Mouse (Mus musculus) MEL (cell line): Measurements from ENCODE around the gene Axin1. TPM values are rescaled to one million over a fixed set of nuclear protein-coding genes. Genes with fewer than 3 reads are reported as not detected.

Source experiments
- DNase-seq: peaks from one replicate; pipeline ENCODE4 v3.0.0; 2011; ENCODE audit warnings: low read depth, low spot score
- H3K27ac ChIP-seq: 2 replicates; pipeline ENCODE4 v1.5.1; 2012; ENCODE audit warnings: low read depth, mild to moderate bottlenecking, control low read depth, low read length, moderate library complexity; ENCODE audit not compliant: control insufficient read depth
- H3K27me3 ChIP-seq, 2 experiments: fragments of 150-350 bp in 1 of 2; sonication (generic) in 1 of 2; 2 replicates each; pipeline ENCODE4 v1.6.1; 2012; ENCODE audit warnings: low read length in 2 of 2, mild to moderate bottlenecking in 2 of 2, improper control_type of control experiment in 1 of 2, moderate library complexity in 1 of 2; ENCODE audit not compliant: insufficient read depth in 2 of 2, control insufficient read depth in 1 of 2
- H3K36me3 ChIP-seq, 2 experiments: 2 replicates each; pipeline ENCODE4 v1.6.1; 2012 to 2014; ENCODE audit warnings: low read length in 2 of 2, improper control_type of control experiment in 1 of 2, inconsistent platforms in 1 of 2, mild to moderate bottlenecking in 1 of 2; ENCODE audit not compliant: insufficient read depth in 2 of 2, control insufficient read depth in 1 of 2
- H3K4me1 ChIP-seq, 2 experiments: fragments of 150-350 bp in 1 of 2; sonication (generic) in 1 of 2; 2 replicates each; pipeline ENCODE4 v1.6.1; 2012; ENCODE audit warnings: low read length in 2 of 2, improper control_type of control experiment in 1 of 2, mild to moderate bottlenecking in 1 of 2; ENCODE audit not compliant: insufficient read depth in 2 of 2, control insufficient read depth in 1 of 2
- H3K4me3 ChIP-seq, 2 experiments: fragments of 150-350 bp in 1 of 2; sonication (generic) in 1 of 2; 2 replicates each; pipeline ENCODE4 v1.5.1; 2012; ENCODE audit warnings: low read depth in 2 of 2, low read length in 2 of 2, mild to moderate bottlenecking in 2 of 2, moderate library complexity in 2 of 2, control low read depth in 1 of 2, improper control_type of control experiment in 1 of 2; ENCODE audit not compliant: control insufficient read depth in 1 of 2, insufficient read depth in 1 of 2
- H3K79me2 ChIP-seq: 2 replicates; pipeline ENCODE4 v1.6.1; 2012; ENCODE audit warnings: mild to moderate bottlenecking, low read length, moderate library complexity; ENCODE audit not compliant: control insufficient read depth, poor library complexity, insufficient read depth
- H3K9ac ChIP-seq: 2 replicates; pipeline ENCODE4 v1.6.1; 2012; ENCODE audit warnings: low read depth, mild to moderate bottlenecking, control low read depth, low read length, moderate library complexity; ENCODE audit not compliant: control insufficient read depth, poor library complexity, severe bottlenecking
- H3K9me3 ChIP-seq: fragments of 150-350 bp; sonication (generic); replicated peaks from 2 replicates; pipeline ENCODE4 v1.6.1; 2012; ENCODE audit warnings: mild to moderate bottlenecking, low read length, improper control_type of control experiment, moderate library complexity; ENCODE audit not compliant: insufficient read depth
- BHLHE40 ChIP-seq: IDR thresholded peaks from 2 replicates; pipeline ENCODE4 v1.6.1; 2012; ENCODE audit warnings: low read depth, mild to moderate bottlenecking, inconsistent platforms, low read length, improper control_type of control experiment, borderline replicate concordance
- CHD2 ChIP-seq: IDR thresholded peaks from 2 replicates; pipeline ENCODE4 v1.6.1; 2011; ENCODE audit warnings: low read length, improper control_type of control experiment
- CTCF ChIP-seq, 3 experiments: IDR thresholded peaks in 2 of 3; conservative IDR thresholded peaks in 1 of 3; 2 replicates each; pipeline ENCODE4 v1.5.1; 2011 to 2012; ENCODE audit warnings: low read length in 3 of 3, low read depth in 2 of 3, mild to moderate bottlenecking in 2 of 3, improper control_type of control experiment in 1 of 3, inconsistent platforms in 1 of 3, mixed read lengths in 1 of 3, moderate library complexity in 1 of 3; ENCODE audit not compliant: control insufficient read depth in 1 of 3, insufficient read depth in 1 of 3, poor library complexity in 1 of 3, severe bottlenecking in 1 of 3
- E2F4 ChIP-seq: IDR thresholded peaks from 2 replicates; pipeline ENCODE4 v1.6.1; 2011; ENCODE audit warnings: low read depth, low read length, improper control_type of control experiment, borderline replicate concordance
- ETS1 ChIP-seq: IDR thresholded peaks from 2 replicates; pipeline ENCODE4 v1.6.1; 2012; ENCODE audit warnings: low read depth, mild to moderate bottlenecking, inconsistent platforms, low read length, improper control_type of control experiment, moderate library complexity
- GATA1 ChIP-seq: IDR thresholded peaks from 2 replicates; pipeline ENCODE4 v1.6.1; 2011; ENCODE audit warnings: low read depth, low read length, improper control_type of control experiment
- HCFC1 ChIP-seq: IDR thresholded peaks from 2 replicates; pipeline ENCODE4 v1.6.1; 2012; ENCODE audit warnings: low read depth, mild to moderate bottlenecking, inconsistent platforms, low read length, improper control_type of control experiment, moderate library complexity
- JUND ChIP-seq: IDR thresholded peaks from 2 replicates; pipeline ENCODE4 v1.6.1; 2011; ENCODE audit warnings: low read depth, mild to moderate bottlenecking, improper control_type of control experiment, low read length
- MAX ChIP-seq: IDR thresholded peaks from 2 replicates; pipeline ENCODE4 v1.6.1; 2011; ENCODE audit warnings: low read length, improper control_type of control experiment
- MAZ ChIP-seq: IDR thresholded peaks from 2 replicates; pipeline ENCODE4 v1.6.1; 2012; ENCODE audit warnings: low read depth, mild to moderate bottlenecking, inconsistent platforms, low read length, improper control_type of control experiment
- MEF2A ChIP-seq: IDR thresholded peaks from 2 replicates; pipeline ENCODE4 v1.6.1; 2014; ENCODE audit warnings: low read depth, mild to moderate bottlenecking, inconsistent platforms, low read length, improper control_type of control experiment; ENCODE audit not compliant: poor library complexity, insufficient replicate concordance, severe bottlenecking; ENCODE audit errors: extremely low read depth
- MYB ChIP-seq: IDR thresholded peaks from 2 replicates; pipeline ENCODE4 v1.6.1; 2011; ENCODE audit warnings: mild to moderate bottlenecking, low read depth, low read length, improper control_type of control experiment
- MYC ChIP-seq: IDR thresholded peaks from 2 replicates; pipeline ENCODE4 v1.6.1; 2011; ENCODE audit warnings: low read depth, mild to moderate bottlenecking, low read length, improper control_type of control experiment, moderate library complexity
- NRF1 ChIP-seq: IDR thresholded peaks from 2 replicates; pipeline ENCODE4 v1.6.1; 2014; ENCODE audit warnings: low read depth, mild to moderate bottlenecking, inconsistent platforms, low read length, improper control_type of control experiment, moderate library complexity; ENCODE audit not compliant: poor library complexity, insufficient read depth, severe bottlenecking
- POLR2A ChIP-seq, 2 experiments: IDR thresholded peaks; 2 replicates each; pipeline ENCODE4 v1.6.1; 2011 to 2012; ENCODE audit warnings: low read length in 2 of 2, mild to moderate bottlenecking in 2 of 2, control low read depth in 1 of 2, improper control_type of control experiment in 1 of 2, low read depth in 1 of 2, moderate library complexity in 1 of 2; ENCODE audit not compliant: control insufficient read depth in 1 of 2, insufficient read depth in 1 of 2, poor library complexity in 1 of 2
- POLR2AphosphoS5 ChIP-seq: IDR thresholded peaks from 2 replicates; pipeline ENCODE4 v1.6.1; 2012; ENCODE audit warnings: low read depth, borderline replicate concordance, mild to moderate bottlenecking, inconsistent platforms, low read length, moderate library complexity, mixed read lengths
- RAD21 ChIP-seq: IDR thresholded peaks from 2 replicates; pipeline ENCODE4 v1.6.1; 2011; ENCODE audit warnings: mild to moderate bottlenecking, low read depth, low read length, improper control_type of control experiment
- RCOR1 ChIP-seq: IDR thresholded peaks from 2 replicates; pipeline ENCODE4 v1.6.1; 2012; ENCODE audit warnings: low read depth, mild to moderate bottlenecking, inconsistent platforms, low read length, improper control_type of control experiment
- SIN3A ChIP-seq: IDR thresholded peaks from 2 replicates; pipeline ENCODE4 v1.6.1; 2012; ENCODE audit warnings: low read length, improper control_type of control experiment, inconsistent platforms
- SMC3 ChIP-seq: IDR thresholded peaks from 2 replicates; pipeline ENCODE4 v1.6.1; 2011; ENCODE audit warnings: low read depth, low read length, improper control_type of control experiment
- TBP ChIP-seq: IDR thresholded peaks from 2 replicates; pipeline ENCODE4 v1.8.0; 2011; ENCODE audit warnings: low read depth, low read length, improper control_type of control experiment
- TCF12 ChIP-seq: IDR thresholded peaks from 2 replicates; pipeline ENCODE4 v1.6.1; 2014; ENCODE audit warnings: low read depth, mild to moderate bottlenecking, inconsistent platforms, low read length, improper control_type of control experiment, moderate library complexity
- USF1 ChIP-seq: IDR thresholded peaks from 2 replicates; pipeline ENCODE4 v1.6.1; 2014; ENCODE audit warnings: low read depth, mild to moderate bottlenecking, inconsistent platforms, low read length, improper control_type of control experiment, moderate library complexity
- USF2 ChIP-seq, 2 experiments: IDR thresholded peaks; 2 replicates each; pipeline ENCODE4 v1.6.1; 2011 to 2012; ENCODE audit warnings: improper control_type of control experiment in 2 of 2, low read length in 2 of 2, borderline replicate concordance in 1 of 2, inconsistent platforms in 1 of 2, low read depth in 1 of 2, mild to moderate bottlenecking in 1 of 2; ENCODE audit not compliant: insufficient read depth in 1 of 2
- ZC3H11A ChIP-seq: IDR thresholded peaks from 2 replicates; pipeline ENCODE4 v1.6.1; 2012; ENCODE audit warnings: low read depth, mild to moderate bottlenecking, inconsistent platforms, low read length, improper control_type of control experiment
- ZMIZ1 ChIP-seq: IDR thresholded peaks from 2 replicates; pipeline ENCODE4 v1.6.1; 2012; ENCODE audit warnings: low read depth, mild to moderate bottlenecking, inconsistent platforms, low read length, improper control_type of control experiment, moderate library complexity
- polyA plus RNA-seq, 2 experiments: library from polyadenylated mRNA; stranded (reverse) in 1 of 2; unstranded in 1 of 2; fragments of >175 nt in 1 of 2; fragments of >200 nt in 1 of 2; gene quantifications; 2 replicates each; pipeline versions ENCODE4 v1.2.1 to v1.2.4; 2012; ENCODE audit warnings: low replicate concordance in 2 of 2, low read depth in 1 of 2; ENCODE audit not compliant: insufficient read length in 2 of 2, insufficient read depth in 1 of 2, missing spikeins in 1 of 2
- total RNA-seq: library from RNA; depleted of rRNA; stranded (reverse); fragments of 300-350 nt; gene quantifications from 2 replicates; pipeline ENCODE4 v1.2.3, GENCODE M21; 2012

Axin1 gene
- total and polyA plus RNA-seq, 3 experiments, result 33.5 to 54.2 TPM; not detected in 1

- H3K36me3 ChIP-seq, result no peaks in the 10 kb centered on the region; a peak in 2 of 4 replicates
- H3K79me2 ChIP-seq, result peaks cover 14% of the 10 kb centered on the region
- peak; percentile 87 for DNase-seq
- no peaks in the 10 kb centered on the region for H3K9me3 ChIP-seq
- peaks cover 2 to 37% of the 10 kb centered on the region in 2 experiments; a peak in 3 of 4 replicates for H3K4me1 ChIP-seq
- H3K27ac ChIP-seq, result no peak overlapping the region
- H3K27me3 ChIP-seq, result no peaks in the 10 kb centered on the region
- TF ChIP-seq SMC3 (peak; percentile 75), TCF12 (peak; percentile 27; the same call in 1 of the 2 replicates), TBP (no peak), RAD21 (peak; percentile 65), HCFC1 (no peak), MAZ (peak; percentile 67; the same call in 1 of the 2 replicates), ZC3H11A (peak; percentile 45), SIN3A (0 out of 2 replicates have a peak, but pooled peaks have one; percentile 26), CTCF (IDR thresholded peaks at IDR 0.05 in 2 of 3, conservative IDR thresholded peaks at IDR 0.05 in 1 of 3; ENCODE audit: control insufficient read depth in 1 of 3, insufficient read depth in 1 of 3, low read depth in 2 of 3, low read length in 3 of 3, poor library complexity in 1 of 3, severe bottlenecking in 1 of 3) (peak; percentile 77 to 90 (median 86)), MYC (peak; percentile 80), MEF2A (no peak), MAX (peak; percentile 72)
- H3K9ac ChIP-seq, result peak overlapping the region; percentile 43
- 0 out of 4 replicates have a peak overlapping the region, but pooled peaks of 1 of the 2 experiments have one; percentile 8 for H3K4me3 ChIP-seq
Measured at GRCm38 (mm10) chr17:26119766-26120710, 18.4 kb upstream of the Axin1 start.

GRCm38 (mm10) chr17:26122431-26123140 is 15.9 kb upstream of the Axin1 start:
- no peak overlapping the region for H3K27ac ChIP-seq
- no peaks in the 10 kb centered on the region for H3K27me3 ChIP-seq
- H3K4me1 ChIP-seq, result peaks cover 2 to 19% of the 10 kb centered on the region in 2 experiments; a peak in 3 of 4 replicates
- H3K9me3 ChIP-seq, result no peaks in the 10 kb centered on the region
- peaks cover 15% of the 10 kb centered on the region for H3K79me2 ChIP-seq
- no peaks in the 10 kb centered on the region; a peak in 2 of 4 replicates for H3K36me3 ChIP-seq
- no peak for DNase-seq
- TF ChIP-seq GATA1, result no peak
- TF ChIP-seq SMC3, result no peak
- TF ChIP-seq TCF12, result no peak
- no peak for TF ChIP-seq POLR2A (IDR thresholded peaks at IDR 0.05; ENCODE audit: control insufficient read depth in 1 of 2, insufficient read depth in 1 of 2, low read depth in 1 of 2, low read length in 2 of 2, poor library complexity in 1 of 2)
- TF ChIP-seq TBP, result no peak
- no peak for TF ChIP-seq CHD2
- no peak for TF ChIP-seq ZMIZ1
- no peak for TF ChIP-seq NRF1
- no peak for TF ChIP-seq BHLHE40
- no peak for TF ChIP-seq ETS1
- no peak for TF ChIP-seq SIN3A
- no peak for TF ChIP-seq MEF2A
- no peak for TF ChIP-seq JUND
- TF ChIP-seq USF1, result no peak
- TF ChIP-seq E2F4, result no peak
- TF ChIP-seq CTCF (IDR thresholded peaks at IDR 0.05 in 2 of 3, conservative IDR thresholded peaks at IDR 0.05 in 1 of 3; ENCODE audit: control insufficient read depth in 1 of 3, insufficient read depth in 1 of 3, low read depth in 2 of 3, low read length in 3 of 3, poor library complexity in 1 of 3, severe bottlenecking in 1 of 3), result no peak; a peak in 1 of 6 replicates
- TF ChIP-seq MYB, result no peak
- TF ChIP-seq USF2 (IDR thresholded peaks at IDR 0.05; ENCODE audit: borderline replicate concordance in 1 of 2, insufficient read depth in 1 of 2, low read depth in 1 of 2, low read length in 2 of 2), result no peak
- no peak for TF ChIP-seq RCOR1
- no peak for TF ChIP-seq POLR2AphosphoS5
- no peak overlapping the region for H3K4me3 ChIP-seq
- no peak overlapping the region for H3K9ac ChIP-seq
